Mouse (Mus musculus) MEL (cell line): ENCODE measurements at regions not wholly inside any gene's neighbourhood (a gene's known extent, or its start where the extent isn't known, plus 50 kb on each side); places are given as distances from the start of the nearest gene placed in this dataset.

ENCODE experiments used
- DNase-seq: peaks from one replicate; pipeline ENCODE4 v3.0.0; 2011; ENCODE audit warnings: low read depth, low spot score
- H3K27ac ChIP-seq: 2 replicates; pipeline ENCODE4 v1.5.1; 2012; ENCODE audit warnings: low read depth, mild to moderate bottlenecking, control low read depth, low read length, moderate library complexity; ENCODE audit not compliant: control insufficient read depth
- H3K27me3 ChIP-seq, 2 experiments: fragments of 150-350 bp in 1 of 2; sonication (generic) in 1 of 2; 2 replicates each; pipeline ENCODE4 v1.6.1; 2012; ENCODE audit warnings: low read length in 2 of 2, mild to moderate bottlenecking in 2 of 2, improper control_type of control experiment in 1 of 2, moderate library complexity in 1 of 2; ENCODE audit not compliant: insufficient read depth in 2 of 2, control insufficient read depth in 1 of 2
- H3K36me3 ChIP-seq, 2 experiments: 2 replicates each; pipeline ENCODE4 v1.6.1; 2012 to 2014; ENCODE audit warnings: low read length in 2 of 2, improper control_type of control experiment in 1 of 2, inconsistent platforms in 1 of 2, mild to moderate bottlenecking in 1 of 2; ENCODE audit not compliant: insufficient read depth in 2 of 2, control insufficient read depth in 1 of 2
- H3K4me1 ChIP-seq, 2 experiments: fragments of 150-350 bp in 1 of 2; sonication (generic) in 1 of 2; 2 replicates each; pipeline ENCODE4 v1.6.1; 2012; ENCODE audit warnings: low read length in 2 of 2, improper control_type of control experiment in 1 of 2, mild to moderate bottlenecking in 1 of 2; ENCODE audit not compliant: insufficient read depth in 2 of 2, control insufficient read depth in 1 of 2
- H3K4me3 ChIP-seq, 2 experiments: fragments of 150-350 bp in 1 of 2; sonication (generic) in 1 of 2; 2 replicates each; pipeline ENCODE4 v1.5.1; 2012; ENCODE audit warnings: low read depth in 2 of 2, low read length in 2 of 2, mild to moderate bottlenecking in 2 of 2, moderate library complexity in 2 of 2, control low read depth in 1 of 2, improper control_type of control experiment in 1 of 2; ENCODE audit not compliant: control insufficient read depth in 1 of 2, insufficient read depth in 1 of 2
- H3K79me2 ChIP-seq: 2 replicates; pipeline ENCODE4 v1.6.1; 2012; ENCODE audit warnings: mild to moderate bottlenecking, low read length, moderate library complexity; ENCODE audit not compliant: control insufficient read depth, poor library complexity, insufficient read depth
- H3K9ac ChIP-seq: 2 replicates; pipeline ENCODE4 v1.6.1; 2012; ENCODE audit warnings: low read depth, mild to moderate bottlenecking, control low read depth, low read length, moderate library complexity; ENCODE audit not compliant: control insufficient read depth, poor library complexity, severe bottlenecking
- H3K9me3 ChIP-seq: fragments of 150-350 bp; sonication (generic); replicated peaks from 2 replicates; pipeline ENCODE4 v1.6.1; 2012; ENCODE audit warnings: mild to moderate bottlenecking, low read length, improper control_type of control experiment, moderate library complexity; ENCODE audit not compliant: insufficient read depth
- BHLHE40 ChIP-seq: IDR thresholded peaks from 2 replicates; pipeline ENCODE4 v1.6.1; 2012; ENCODE audit warnings: low read depth, mild to moderate bottlenecking, inconsistent platforms, low read length, improper control_type of control experiment, borderline replicate concordance
- CHD2 ChIP-seq: IDR thresholded peaks from 2 replicates; pipeline ENCODE4 v1.6.1; 2011; ENCODE audit warnings: low read length, improper control_type of control experiment
- ELF1 ChIP-seq: IDR thresholded peaks from 2 replicates; pipeline ENCODE4 v1.6.1; 2014; ENCODE audit warnings: low read depth, mild to moderate bottlenecking, inconsistent platforms, low read length, improper control_type of control experiment, moderate library complexity
- EP300 ChIP-seq, 2 experiments: IDR thresholded peaks; 2 replicates each; pipeline ENCODE4 v1.6.1; 2011; ENCODE audit warnings: improper control_type of control experiment in 2 of 2, low read length in 2 of 2, low read depth in 1 of 2, mild to moderate bottlenecking in 1 of 2
- GABPA ChIP-seq: IDR thresholded peaks from 2 replicates; pipeline ENCODE4 v1.6.1; 2012; ENCODE audit warnings: low read depth, mild to moderate bottlenecking, inconsistent platforms, low read length, improper control_type of control experiment, moderate library complexity
- HCFC1 ChIP-seq: IDR thresholded peaks from 2 replicates; pipeline ENCODE4 v1.6.1; 2012; ENCODE audit warnings: low read depth, mild to moderate bottlenecking, inconsistent platforms, low read length, improper control_type of control experiment, moderate library complexity
- KAT2A ChIP-seq: conservative IDR thresholded peaks from 2 replicates; pipeline ENCODE4 v1.6.1; 2012; ENCODE audit warnings: low read depth, low read length, improper control_type of control experiment, inconsistent platforms
- MAFK ChIP-seq: IDR thresholded peaks from 2 replicates; pipeline ENCODE4 v1.6.1; 2011; ENCODE audit warnings: low read depth, mild to moderate bottlenecking, low read length, improper control_type of control experiment, borderline replicate concordance
- NRF1 ChIP-seq: IDR thresholded peaks from 2 replicates; pipeline ENCODE4 v1.6.1; 2014; ENCODE audit warnings: low read depth, mild to moderate bottlenecking, inconsistent platforms, low read length, improper control_type of control experiment, moderate library complexity; ENCODE audit not compliant: poor library complexity, insufficient read depth, severe bottlenecking
- POLR2A ChIP-seq, 2 experiments: IDR thresholded peaks; 2 replicates each; pipeline ENCODE4 v1.6.1; 2011 to 2012; ENCODE audit warnings: low read length in 2 of 2, mild to moderate bottlenecking in 2 of 2, control low read depth in 1 of 2, improper control_type of control experiment in 1 of 2, low read depth in 1 of 2, moderate library complexity in 1 of 2; ENCODE audit not compliant: control insufficient read depth in 1 of 2, insufficient read depth in 1 of 2, poor library complexity in 1 of 2
- POLR2AphosphoS5 ChIP-seq: IDR thresholded peaks from 2 replicates; pipeline ENCODE4 v1.6.1; 2012; ENCODE audit warnings: low read depth, borderline replicate concordance, mild to moderate bottlenecking, inconsistent platforms, low read length, moderate library complexity, mixed read lengths
- RCOR1 ChIP-seq: IDR thresholded peaks from 2 replicates; pipeline ENCODE4 v1.6.1; 2012; ENCODE audit warnings: low read depth, mild to moderate bottlenecking, inconsistent platforms, low read length, improper control_type of control experiment
- TAL1 ChIP-seq: IDR thresholded peaks from 2 replicates; pipeline ENCODE4 v1.6.1; 2012; ENCODE audit warnings: mild to moderate bottlenecking, inconsistent platforms, low read length, moderate library complexity, mixed read lengths
- TBP ChIP-seq: IDR thresholded peaks from 2 replicates; pipeline ENCODE4 v1.8.0; 2011; ENCODE audit warnings: low read depth, low read length, improper control_type of control experiment
- TCF12 ChIP-seq: IDR thresholded peaks from 2 replicates; pipeline ENCODE4 v1.6.1; 2014; ENCODE audit warnings: low read depth, mild to moderate bottlenecking, inconsistent platforms, low read length, improper control_type of control experiment, moderate library complexity
- UBTF ChIP-seq: IDR thresholded peaks from 2 replicates; pipeline ENCODE4 v1.6.1; 2012; ENCODE audit warnings: low read depth, mild to moderate bottlenecking, inconsistent platforms, low read length, improper control_type of control experiment, moderate library complexity, borderline replicate concordance; ENCODE audit not compliant: insufficient read depth
- USF1 ChIP-seq: IDR thresholded peaks from 2 replicates; pipeline ENCODE4 v1.6.1; 2014; ENCODE audit warnings: low read depth, mild to moderate bottlenecking, inconsistent platforms, low read length, improper control_type of control experiment, moderate library complexity
- ZC3H11A ChIP-seq: IDR thresholded peaks from 2 replicates; pipeline ENCODE4 v1.6.1; 2012; ENCODE audit warnings: low read depth, mild to moderate bottlenecking, inconsistent platforms, low read length, improper control_type of control experiment
- ZKSCAN1 ChIP-seq: IDR thresholded peaks from 2 replicates; pipeline ENCODE4 v1.6.1; 2012; ENCODE audit warnings: low read depth, mild to moderate bottlenecking, inconsistent platforms, low read length, improper control_type of control experiment, moderate library complexity
- ZNF384 ChIP-seq: IDR thresholded peaks from 2 replicates; pipeline ENCODE4 v1.6.1; 2012; ENCODE audit warnings: low read depth, mild to moderate bottlenecking, inconsistent platforms, low read length, improper control_type of control experiment

DNA sequence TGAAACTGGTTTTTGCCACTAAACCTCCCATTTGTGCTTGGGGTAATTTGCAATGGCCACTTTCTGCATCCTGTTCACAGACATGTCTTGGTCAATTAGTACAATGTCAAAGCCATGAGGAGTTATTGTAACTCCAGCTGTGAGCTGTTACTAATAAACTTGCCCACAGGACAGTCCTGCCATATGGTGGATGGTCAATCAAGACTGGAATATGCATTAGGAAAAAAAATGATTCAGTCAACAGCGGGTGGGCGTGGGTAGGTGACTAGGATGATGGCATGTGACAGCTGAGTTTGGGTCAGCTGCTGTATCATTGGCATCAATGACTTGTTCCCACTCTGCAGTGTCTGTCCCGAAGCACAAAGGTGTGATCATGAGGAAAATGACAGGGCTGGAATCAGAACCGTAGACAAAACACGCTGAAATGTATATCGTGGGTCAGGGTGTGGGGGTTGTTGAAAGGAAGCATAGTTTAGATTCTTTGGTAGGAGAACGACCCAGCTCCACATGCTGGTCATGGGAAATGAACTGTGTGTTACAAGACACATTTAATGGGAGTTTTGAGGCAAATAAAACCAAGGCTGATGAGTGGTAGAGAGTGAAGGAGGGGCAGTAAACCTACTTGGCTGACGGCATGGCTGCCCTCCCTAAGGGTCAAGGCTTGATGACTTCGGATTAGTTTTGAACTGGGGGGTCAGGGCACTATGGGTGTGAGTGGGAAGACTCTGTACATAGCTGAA, 363.2 kb upstream of the Npvf start:
- Histone ChIP-seq H3K79me2 (no peaks in the 10 kb centered on the region), H3K27me3 (no peaks in the 10 kb centered on the region), H3K27ac (no peak overlapping the region), H3K4me3 (no peak overlapping the region), H3K4me1 (no peaks in the 10 kb centered on the region), H3K36me3 (no peaks in the 10 kb centered on the region), H3K9ac (no peak overlapping the region), H3K9me3 (no peaks in the 10 kb centered on the region)
- TF ChIP-seq UBTF (no peak), TAL1 (no peak), ELF1 (no peak)
- no peak for DNase-seq

DNA sequence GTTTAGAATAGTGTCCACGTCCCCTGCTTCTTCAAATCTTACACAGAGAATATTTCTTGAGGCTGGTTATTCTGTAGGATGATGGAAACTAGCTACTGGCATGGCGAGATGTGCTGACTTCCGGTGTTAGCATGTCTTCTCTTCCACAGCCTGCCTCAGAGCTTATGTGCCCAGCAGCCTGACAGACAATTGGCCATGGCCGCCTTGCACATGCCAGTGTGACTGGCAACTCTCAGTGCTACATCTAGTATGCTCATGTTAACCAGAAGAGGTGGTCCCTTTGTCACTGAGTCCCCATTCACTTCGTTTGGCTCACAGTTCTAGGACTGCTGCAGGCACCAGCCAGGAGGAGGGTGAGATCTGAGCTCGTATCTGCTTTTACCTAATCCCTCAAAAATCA, 367.0 kb upstream of the Npvf start:
- no peak for DNase-seq

DNA sequence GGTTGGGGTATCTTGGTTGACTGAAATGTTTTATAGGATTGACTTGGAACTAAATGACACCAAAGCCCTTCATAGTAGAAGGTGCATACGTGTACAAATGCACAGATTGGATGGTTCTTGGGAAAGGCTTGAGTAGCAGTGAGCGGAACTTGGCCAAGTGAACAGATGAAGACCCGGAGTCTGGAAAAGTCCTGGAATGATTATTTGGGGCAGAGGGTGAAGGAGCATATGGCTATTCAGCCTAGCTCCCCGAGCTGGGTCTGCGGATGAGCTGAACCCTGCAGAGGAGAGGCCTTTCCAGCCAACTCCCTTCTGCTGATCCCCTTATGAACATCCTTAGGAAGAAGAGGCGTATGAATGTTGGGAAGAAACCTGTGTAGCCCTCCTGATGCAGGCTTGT, 369.1 kb upstream of the Npvf start:
- no peaks in the 10 kb centered on the region for H3K27me3 ChIP-seq
- H3K27ac ChIP-seq, result no peak overlapping the region
- no peak overlapping the region for H3K9ac ChIP-seq
- no peak overlapping the region for H3K4me3 ChIP-seq
- H3K36me3 ChIP-seq, result no peaks in the 10 kb centered on the region
- no peak for DNase-seq
- no peak for TF ChIP-seq POLR2AphosphoS5
- TF ChIP-seq CHD2, result no peak
- no peak for TF ChIP-seq RCOR1
- TF ChIP-seq HCFC1, result no peak
- TF ChIP-seq GABPA, result no peak
- no peak for TF ChIP-seq TBP
- TF ChIP-seq EP300 (IDR thresholded peaks at IDR 0.05; ENCODE audit: low read depth in 1 of 2, low read length in 2 of 2), result no peak
- TF ChIP-seq ZC3H11A, result no peak
- TF ChIP-seq KAT2A, result no peak
- no peaks in the 10 kb centered on the region for H3K9me3 ChIP-seq
- H3K79me2 ChIP-seq, result no peaks in the 10 kb centered on the region
- no peaks in the 10 kb centered on the region for H3K4me1 ChIP-seq

More for the DNA sequence above, 367.0 kb upstream of the Npvf start:
- Histone ChIP-seq H3K9me3 (no peaks in the 10 kb centered on the region), H3K4me3 (no peak overlapping the region), H3K79me2 (no peaks in the 10 kb centered on the region)
- TF ChIP-seq TCF12 (no peak), ZNF384 (no peak), NRF1 (no peak), ZKSCAN1 (no peak), USF1 (no peak), POLR2A (IDR thresholded peaks at IDR 0.05; ENCODE audit: control insufficient read depth in 1 of 2, insufficient read depth in 1 of 2, low read depth in 1 of 2, low read length in 2 of 2, poor library complexity in 1 of 2) (no peak), MAFK (no peak), BHLHE40 (no peak), CHD2 (no peak)
- TF ChIP-seq, all 39 proteins: peak for 0
- no peak overlapping the region for H3K9ac ChIP-seq
- H3K4me1 ChIP-seq, result no peaks in the 10 kb centered on the region
- H3K36me3 ChIP-seq, result no peaks in the 10 kb centered on the region
- no peak overlapping the region for H3K27ac ChIP-seq
- H3K27me3 ChIP-seq, result no peaks in the 10 kb centered on the region
